Mouse (Mus musculus) lung, postnatal 0 days (tissue): Measurements from ENCODE around the gene Fxyd3.

ENCODE experiments used
- CTCF ChIP-seq: IDR thresholded peaks from 2 replicates; pipeline ENCODE4 v1.5.1; 2016; ENCODE audit warnings: antibody characterized with exemption, mild to moderate bottlenecking
- EP300 ChIP-seq: IDR thresholded peaks from 2 replicates; pipeline ENCODE4 v1.6.1; 2016; ENCODE audit warnings: antibody characterized with exemption, mild to moderate bottlenecking, control low read depth

GRCm38 (mm10) chr7:31049846-31050281 lies 26.6 kb downstream of the Fxyd3 start:
- no peak for TF ChIP-seq CTCF
- TF ChIP-seq EP300 = no peak
